Mouse (Mus musculus) CH12F3 (cell line): Measurements from ENCODE around the gene Abi3bp.

ENCODE experiments used
- in situ Hi-C: fragments of 300-500 bp; cut with MboI; formaldehyde crosslinking; loops from 2 replicates; pipeline ENCODE4 v1.14.3; 2020; ENCODE audit warnings: low sequenced_read_pairs

Abi3bp gene

GRCm38 (mm10) chr16:56477677-56478574 lies at the start of gene Abi3bp:
Gene Abi3bp (plus strand): TSS chr16:56477878.
- in situ Hi-C loops, result no loop called here

GRCm38 (mm10) chr16:56435293-56436185 lies 42.1 kb upstream of the Abi3bp start:
- in situ Hi-C loops, result no loop called here

- in situ Hi-C loops, result no loop called here
These were observed 37.4 kb upstream of the Abi3bp start for GRCm38 (mm10) chr16:56440243-56440642.

- in situ Hi-C loops, result no loop called here
These were observed 36.6 kb upstream of the Abi3bp start for GRCm38 (mm10) chr16:56441113-56441512.

- in situ Hi-C loops, result no loop called here
These were observed 35.9 kb upstream of the Abi3bp start for GRCm38 (mm10) chr16:56441658-56442344.

GRCm38 (mm10) chr16:56451482-56451881 lies 26.2 kb upstream of the Abi3bp start:
- in situ Hi-C loops, result no loop called here

- in situ Hi-C loops, result no loop called here
These were observed 25.8 kb upstream of the Abi3bp start for GRCm38 (mm10) chr16:56451923-56452322.

GRCm38 (mm10) chr16:56458052-56458754 lies 19.5 kb upstream of the Abi3bp start:
- in situ Hi-C loops, result no loop called here

GRCm38 (mm10) chr16:56473160-56473559 lies 4.5 kb upstream of the Abi3bp start:
- in situ Hi-C loops, result no loop called here

- in situ Hi-C loops, result no loop called here
These were observed 2.0 kb upstream of the Abi3bp start for GRCm38 (mm10) chr16:56475676-56476075.

GRCm38 (mm10) chr16:56478575-56479191 lies 1.0 kb downstream of the Abi3bp start:
- in situ Hi-C loops, result no loop called here

- in situ Hi-C loops, result no loop called here
These were observed 5.8 kb downstream of the Abi3bp start for GRCm38 (mm10) chr16:56483466-56483865.

GRCm38 (mm10) chr16:56486461-56486860 lies 8.8 kb downstream of the Abi3bp start:
- in situ Hi-C loops, result no loop called here

- in situ Hi-C loops, result no loop called here
These were observed 13.2 kb downstream of the Abi3bp start for GRCm38 (mm10) chr16:56490861-56491260.

- in situ Hi-C loops, result no loop called here
These were observed 17.6 kb downstream of the Abi3bp start for GRCm38 (mm10) chr16:56495266-56495665.

GRCm38 (mm10) chr16:56496743-56497142 lies 19.1 kb downstream of the Abi3bp start:
- in situ Hi-C loops, result no loop called here

- in situ Hi-C loops, result no loop called here
These were observed 21.0 kb downstream of the Abi3bp start for GRCm38 (mm10) chr16:56498680-56499079.

- in situ Hi-C loops, result no loop called here
These were observed 22.8 kb downstream of the Abi3bp start for GRCm38 (mm10) chr16:56500441-56500840.

- in situ Hi-C loops, result no loop called here
These were observed 23.4 kb downstream of the Abi3bp start for GRCm38 (mm10) chr16:56501101-56501500.

GRCm38 (mm10) chr16:56501513-56501912 lies 23.8 kb downstream of the Abi3bp start:
- in situ Hi-C loops, result no loop called here
